Mouse (Mus musculus): Measurements from ENCODE around the gene Spaca3.

Gene Spaca3

GRCm38 (mm10) chr11:80868039-80868438 is 9.9 kb downstream of the Spaca3 start:
- DNase-seq (ENCODE audit: low read depth, low spot score): no peak

- DNase-seq (ENCODE audit: low read depth, low spot score): no peak
Measured at GRCm38 (mm10) chr11:80872509-80873474, 14.6 kb downstream of the Spaca3 start.

GRCm38 (mm10) chr11:80877131-80877651 is 19.0 kb downstream of the Spaca3 start:
- no peak for DNase-seq (ENCODE audit: low read depth, low spot score)

GRCm38 (mm10) chr11:80878026-80878425 is 19.9 kb downstream of the Spaca3 start:
- no peak for DNase-seq (ENCODE audit: low read depth, low spot score)

GRCm38 (mm10) chr11:80882229-80882810 is 24.2 kb downstream of the Spaca3 start:
- no peak for DNase-seq (ENCODE audit: low read depth, low spot score)

GRCm38 (mm10) chr11:80884521-80885231 is 26.5 kb downstream of the Spaca3 start:
- no peak for DNase-seq (ENCODE audit: low read depth, low spot score)

GRCm38 (mm10) chr11:80886365-80886764 is 28.2 kb downstream of the Spaca3 start:
- DNase-seq (ENCODE audit: low read depth, low spot score): peak; percentile 73

GRCm38 (mm10) chr11:80887021-80887420 is 28.9 kb downstream of the Spaca3 start:
- DNase-seq (ENCODE audit: low read depth, low spot score): no peak

GRCm38 (mm10) chr11:80889336-80890063 is 31.3 kb downstream of the Spaca3 start:
- no peak for DNase-seq (ENCODE audit: low read depth, low spot score)

GRCm38 (mm10) chr11:80895853-80896252 is 37.7 kb downstream of the Spaca3 start:
- DNase-seq (ENCODE audit: low read depth, low spot score): no peak

- DNase-seq (ENCODE audit: low read depth, low spot score): no peak
Measured at GRCm38 (mm10) chr11:80900555-80900954, 42.4 kb downstream of the Spaca3 start.

GRCm38 (mm10) chr11:80902664-80903063 is 44.5 kb downstream of the Spaca3 start:
- DNase-seq (ENCODE audit: low read depth, low spot score): no peak

GRCm38 (mm10) chr11:80903426-80903825 is 45.3 kb downstream of the Spaca3 start:
- DNase-seq (ENCODE audit: low read depth, low spot score): no peak

- no peak for DNase-seq (ENCODE audit: low read depth, low spot score)
Measured at GRCm38 (mm10) chr11:80904559-80904958, 46.4 kb downstream of the Spaca3 start.

GRCm38 (mm10) chr11:80906456-80906855 is 48.3 kb downstream of the Spaca3 start:
- DNase-seq (ENCODE audit: low read depth, low spot score): no peak

- DNase-seq (ENCODE audit: low read depth, low spot score): no peak
Measured at GRCm38 (mm10) chr11:80907820-80908219, 49.7 kb downstream of the Spaca3 start.

GRCm38 (mm10) chr11:80912721-80913120 is 54.6 kb downstream of the Spaca3 start:
- DNase-seq (ENCODE audit: low read depth, low spot score): peak; percentile 70

- no peak for DNase-seq (ENCODE audit: low read depth, low spot score)
Measured at GRCm38 (mm10) chr11:80913408-80914024, 55.4 kb downstream of the Spaca3 start.

Measured in telencephalon, adult 2 months (tissue).